Mouse (Mus musculus) hindbrain, postnatal 0 days (tissue): ENCODE results near the gene Nfic. TPM values are rescaled to one million over a fixed set of nuclear protein-coding genes. Genes with fewer than 3 reads are reported as not detected.

Experiments
- ATAC-seq: fragments of 200-750 bp; cut with Nextera tagmentation; 2 replicates; pipeline ENCODE4 v1.8.0; 2017; ENCODE audit warnings: mild to moderate bottlenecking, moderate TSS enrichment, moderate library complexity
- DNase-seq: peaks from one replicate; pipeline ENCODE4 v3.0.0-alpha.2; 2015; ENCODE audit warnings: low spot score
- H3K27ac ChIP-seq: fragments of 300-500 bp; sonication (generic); 2 replicates; pipeline ENCODE4 v1.5.1; 2014; ENCODE audit warnings: mild to moderate bottlenecking
- H3K27me3 ChIP-seq: fragments of 300-500 bp; sonication (generic); 2 replicates; pipeline ENCODE4 v1.6.1; 2014; ENCODE audit warnings: low read length, mixed read lengths; ENCODE audit not compliant: insufficient read depth
- H3K36me3 ChIP-seq: fragments of 300-500 bp; sonication (generic); 2 replicates; pipeline ENCODE4 v1.6.1; 2014; ENCODE audit warnings: low read length, mixed read lengths; ENCODE audit not compliant: insufficient read depth
- H3K4me1 ChIP-seq: fragments of 300-500 bp; sonication (generic); 2 replicates; pipeline ENCODE4 v1.6.1; 2014; ENCODE audit warnings: antibody characterized with exemption, low read length, mixed read lengths; ENCODE audit not compliant: insufficient read depth
- H3K4me2 ChIP-seq: fragments of 300-500 bp; sonication (generic); 2 replicates; pipeline ENCODE4 v1.6.1; 2014; ENCODE audit warnings: low read depth, mild to moderate bottlenecking, low read length, moderate library complexity, mixed read lengths
- H3K4me3 ChIP-seq: fragments of 300-500 bp; sonication (generic); 2 replicates; pipeline ENCODE4 v1.5.1; 2014; ENCODE audit warnings: low read length
- H3K9ac ChIP-seq: fragments of 300-500 bp; sonication (generic); replicated peaks from 2 replicates; pipeline ENCODE4 v1.6.1; 2014; ENCODE audit warnings: mild to moderate bottlenecking, low read length, moderate library complexity, mixed read lengths
- H3K9me3 ChIP-seq: fragments of 300-500 bp; sonication (generic); 2 replicates; pipeline ENCODE4 v1.6.1; 2016; ENCODE audit warnings: low read length, mixed read lengths
- CTCF ChIP-seq: IDR thresholded peaks from 2 replicates; pipeline ENCODE4 v1.5.1; 2016; ENCODE audit warnings: antibody characterized with exemption, control low read depth, low read depth
- WGBS: fragments of 180-500 bp; shearing (Covaris S2); extraction: QIAGEN DNeasy Blood & Tissue Kit; methylation state at CpG from one replicate; pipeline ENCODE4 v1.1.7; 2014; 5-methylcytosine and 5-hydroxymethylcytosine counted together
- polyA plus RNA-seq: library from polyadenylated mRNA; unstranded; fragments of >200 nt; fragmentation: Nextera tagmentation; extraction: Ambion mirVana; gene quantifications from 2 replicates; pipeline ENCODE4 v1.2.1, GENCODE M21; 2015
- total RNA-seq: library from RNA; depleted of rRNA; stranded (reverse); fragments of >200 nt; gene quantifications from 2 replicates; pipeline ENCODE4 v1.2.3, GENCODE M21; 2014

Nfic gene
- total and polyA plus RNA-seq, 2 experiments from 2014 or later: 26.5 to 33.8 TPM

- 0 out of 2 replicates have a peak, but pooled peaks cover 4% of the 10 kb centered on the region for H3K27me3 ChIP-seq
- WGBS: 38% methylated on average over 11 of the region's 11 CpGs
Measured at GRCm38 (mm10) chr10:81460951-81461350, 5.5 kb upstream of the Nfic start.

GRCm38 (mm10) chr10:81460471-81460870 is 5.0 kb upstream of the Nfic start:
- Histone ChIP-seq H3K27ac (no peak overlapping the region), H3K4me2 (no peak overlapping the region), H3K36me3 (no peaks in the 10 kb centered on the region), H3K9me3 (no peaks in the 10 kb centered on the region), H3K27me3 (0 out of 2 replicates have a peak, but pooled peaks cover 4% of the 10 kb centered on the region), H3K9ac (no peak overlapping the region), H3K4me1 (no peaks in the 10 kb centered on the region), H3K4me3 (no peak overlapping the region)
- TF ChIP-seq CTCF: no peak
- ATAC-seq (no peak), DNase-seq (no peak)
- 32% methylated on average over 20 of the region's 20 CpGs for WGBS

More at GRCm38 (mm10) chr10:81460951-81461350, 5.5 kb upstream of the Nfic start:
- Histone ChIP-seq H3K4me1 (no peaks in the 10 kb centered on the region), H3K4me3 (no peak overlapping the region), H3K36me3 (no peaks in the 10 kb centered on the region), H3K4me2 (no peak overlapping the region), H3K9me3 (no peaks in the 10 kb centered on the region), H3K9ac (no peak overlapping the region), H3K27ac (no peak overlapping the region)
- DNase-seq: no peak
- no peak for ATAC-seq
- no peak for TF ChIP-seq CTCF

- Histone ChIP-seq H3K9me3 (no peaks in the 10 kb centered on the region), H3K27ac (no peak overlapping the region), H3K36me3 (no peaks in the 10 kb centered on the region), H3K4me2 (no peak overlapping the region), H3K4me1 (no peaks in the 10 kb centered on the region), H3K9ac (no peak overlapping the region), H3K4me3 (no peak overlapping the region), H3K27me3 (peaks cover 11% of the 10 kb centered on the region)
- ATAC-seq (no peak), DNase-seq (no peak)
- no peak for TF ChIP-seq CTCF
- WGBS: 73% methylated on average over 21 of the region's 21 CpGs
Measured at GRCm38 (mm10) chr10:81459399-81459798, 4.0 kb upstream of the Nfic start.

GRCm38 (mm10) chr10:81458267-81458666 is 2.8 kb upstream of the Nfic start:
- Histone ChIP-seq H3K9me3 (no peaks in the 10 kb centered on the region), H3K9ac (no peak overlapping the region), H3K27me3 (peaks cover 21% of the 10 kb centered on the region), H3K4me1 (no peaks in the 10 kb centered on the region), H3K36me3 (no peaks in the 10 kb centered on the region), H3K4me3 (no peak overlapping the region), H3K4me2 (no peak overlapping the region), H3K27ac (no peak overlapping the region)
- no peak for DNase-seq
- no peak for ATAC-seq
- WGBS: 71% methylated on average over 6 of the region's 6 CpGs
- TF ChIP-seq CTCF: no peak

GRCm38 (mm10) chr10:81457624-81458023 is 2.2 kb upstream of the Nfic start:
- H3K4me3 ChIP-seq: no peak overlapping the region
- no peaks in the 10 kb centered on the region for H3K9me3 ChIP-seq
- H3K36me3 ChIP-seq: no peaks in the 10 kb centered on the region
- 88% methylated on average over 8 of the region's 8 CpGs for WGBS
- no peak overlapping the region for H3K9ac ChIP-seq
- peaks cover 25% of the 10 kb centered on the region for H3K27me3 ChIP-seq
- no peak for ATAC-seq
- no peak for DNase-seq
- H3K4me1 ChIP-seq: no peaks in the 10 kb centered on the region
- H3K4me2 ChIP-seq: no peak overlapping the region
- TF ChIP-seq CTCF: no peak
- H3K27ac ChIP-seq: no peak overlapping the region

- Histone ChIP-seq H3K4me3 (no peak overlapping the region), H3K9ac (no peak overlapping the region), H3K9me3 (no peaks in the 10 kb centered on the region), H3K4me1 (no peaks in the 10 kb centered on the region), H3K27ac (no peak overlapping the region), H3K27me3 (peaks cover 31% of the 10 kb centered on the region), H3K4me2 (no peak overlapping the region), H3K36me3 (no peaks in the 10 kb centered on the region)
- no peak for TF ChIP-seq CTCF
- no peak for DNase-seq
- ATAC-seq: no peak
- 50% methylated on average over 12 of the region's 12 CpGs for WGBS
Measured at GRCm38 (mm10) chr10:81456983-81457563, 1.6 kb upstream of the Nfic start.

- DNase-seq (no peak), ATAC-seq (no peak)
- Histone ChIP-seq H3K4me3 (no peak overlapping the region), H3K4me1 (no peaks in the 10 kb centered on the region), H3K27ac (no peak overlapping the region), H3K9ac (no peak overlapping the region), H3K27me3 (peaks cover 38% of the 10 kb centered on the region), H3K36me3 (no peaks in the 10 kb centered on the region), H3K4me2 (no peak overlapping the region), H3K9me3 (no peaks in the 10 kb centered on the region)
- WGBS: 74% methylated on average over 2 of the region's 2 CpGs
- no peak for TF ChIP-seq CTCF
Measured at GRCm38 (mm10) chr10:81454106-81454505, 1.3 kb downstream of the Nfic start.
